In genomic region chr5:5693541-5693955, GRCm38 (mm10) we compare ENCODE assay signal across 8 mouse cellular contexts. TPM values are rescaled to one million over a fixed set of nuclear protein-coding genes. Genes with fewer than 3 reads are reported as not detected.
DNase-seq lines count a peak whose midpoint lies in the region; ATAC-seq and TF ChIP-seq lines count a peak whose summit lies in the region.

No protein-coding gene starts in this region.

- H3K36me3 ChIP-seq in heart, embryonic 13.5 days, result no peaks in the 10 kb centered on the region
- no peaks in the 10 kb centered on the region for H3K36me3 ChIP-seq in embryonic facial prominence, embryonic 15.5 days
- H3K36me3 ChIP-seq in limb, embryonic 11.5 days (ENCODE audit: control insufficient read depth, insufficient read depth, low read length), result no peaks in the 10 kb centered on the region

- intact Hi-C loops in heart, postnatal 36 days (cut with DNase I), result no loop called here
- intact Hi-C loops in gastrocnemius, postnatal 14 days (cut with DNase I; ENCODE audit: low total_unique reads), result no loop called here

- no peaks in the 10 kb centered on the region for H3K9me3 ChIP-seq in heart, embryonic 13.5 days
- H3K9me3 ChIP-seq in embryonic facial prominence, embryonic 15.5 days (replicated peaks), result no peaks in the 10 kb centered on the region
- H3K9me3 ChIP-seq in limb, embryonic 11.5 days (ENCODE audit: control insufficient read depth, low read length), result peaks cover 4% of the 10 kb centered on the region; the same call in 1 of the 2 replicates

- in situ Hi-C loops in Patski (cut with MboI; ENCODE audit: low pct_unique_long_range_greater_than_20kb), result loop anchor here (5.0 kb wide), 1 partner anchor 181 kb away; the partner anchor contains the start of gene Cldn12

- no peak for TF ChIP-seq POLR2A in olfactory bulb, adult 2 months (IDR thresholded peaks at IDR 0.05; ENCODE audit: insufficient read depth, low read depth, low read length)

- no peak overlapping the region; the same call in 1 of the 2 replicates for H3K27ac ChIP-seq in heart, embryonic 13.5 days (replicated peaks)
- peak overlapping the region; percentile 58 for H3K27ac ChIP-seq in embryonic facial prominence, embryonic 15.5 days (replicated peaks)
- H3K27ac ChIP-seq in limb, embryonic 11.5 days (replicated peaks; ENCODE audit: low read depth, low read length), result no peak overlapping the region
- peak overlapping the region; percentile 43 for H3K27ac ChIP-seq in olfactory bulb, adult 2 months (ENCODE audit: insufficient read depth, low read depth, low read length)

- no peak for DNase-seq in heart, postnatal 36 days
- no peak for DNase-seq in Patski (ENCODE audit: low read depth, low spot score)
- DNase-seq in limb, embryonic 11.5 days (ENCODE audit: low spot score), result peak; percentile 66
- DNase-seq in layer of hippocampus, postnatal 14 days (ENCODE audit: low spot score in 2 of 2), result no peak
- no peak for DNase-seq in gastrocnemius, postnatal 14 days

- POLR2A ChIA-PET in Patski (lab: Charles Lee), result interaction anchor here (0.7 to 4.0 kb wide), 5 partner anchors 11 to 56 kb away, joined by 3 to 22 read pairs (median 3); partner anchors contain the start of gene Steap1

- 0 out of 2 replicates have a peak, but pooled peaks have one; percentile 23 for ATAC-seq in heart, embryonic 13.5 days (ENCODE audit: extremely low read depth, insufficient number of reproducible peaks, low FRiP score, low TSS enrichment)
- ATAC-seq in Patski, result peak; percentile 14
- peak; percentile 55 for ATAC-seq in embryonic facial prominence, embryonic 15.5 days (ENCODE audit: insufficient number of reproducible peaks, low FRiP score, low TSS enrichment, low read depth)
- peak; percentile 67 for ATAC-seq in limb, embryonic 11.5 days (ENCODE audit: insufficient number of reproducible peaks, low FRiP score, low TSS enrichment, low read depth)

- peaks cover 7% of the 10 kb centered on the region for H3K4me1 ChIP-seq in heart, embryonic 13.5 days
- no peaks in the 10 kb centered on the region for H3K4me1 ChIP-seq in embryonic facial prominence, embryonic 15.5 days
- H3K4me1 ChIP-seq in limb, embryonic 11.5 days (ENCODE audit: control insufficient read depth, insufficient read depth, low read length), result no peaks in the 10 kb centered on the region
- H3K4me1 ChIP-seq in olfactory bulb, adult 2 months (ENCODE audit: control insufficient read depth, insufficient read depth, low read length), result peaks cover 4% of the 10 kb centered on the region; the same call in 1 of the 2 replicates

- peak overlapping the region; percentile 86 for H3K4me2 ChIP-seq in heart, embryonic 13.5 days
- H3K4me2 ChIP-seq in embryonic facial prominence, embryonic 15.5 days (replicated peaks), result peak overlapping the region; percentile 82
- H3K4me2 ChIP-seq in limb, embryonic 11.5 days (ENCODE audit: low read depth, severe bottlenecking), result peak overlapping the region; percentile 78

- H3K9ac ChIP-seq in heart, embryonic 13.5 days, result peak overlapping the region; percentile 90
- peak overlapping the region; percentile 66 for H3K9ac ChIP-seq in embryonic facial prominence, embryonic 15.5 days
- peak overlapping the region; percentile 89 for H3K9ac ChIP-seq in limb, embryonic 11.5 days (ENCODE audit: low read length)

- H3K27me3 ChIP-seq in heart, embryonic 13.5 days (replicated peaks), result no peaks in the 10 kb centered on the region; the same call in 1 of the 2 replicates
- H3K27me3 ChIP-seq in Patski, result no peaks in the 10 kb centered on the region
- H3K27me3 ChIP-seq in embryonic facial prominence, embryonic 15.5 days, result no peaks in the 10 kb centered on the region
- H3K27me3 ChIP-seq in limb, embryonic 11.5 days (ENCODE audit: control insufficient read depth, insufficient read depth, low read length), result no peaks in the 10 kb centered on the region

- TF ChIP-seq CTCF in Patski (IDR thresholded peaks at IDR 0.05), result no peak
- no peak for TF ChIP-seq CTCF in olfactory bulb, adult 2 months (IDR thresholded peaks at IDR 0.05; ENCODE audit: insufficient read depth, low read depth, low read length)

- 1% methylated on average over 29 of the region's 29 CpGs for WGBS in heart, embryonic 13.5 days
- 1% methylated on average over 29 of the region's 29 CpGs for WGBS in embryonic facial prominence, embryonic 15.5 days
- WGBS in limb, embryonic 11.5 days, result 0% methylated on average over 26 of the region's 29 CpGs
- under 1% methylated on average over 29 of the region's 29 CpGs for WGBS in olfactory bulb, adult 2 months

- CTCF ChIA-PET in Patski (lab: Charles Lee), result interaction anchor here (0.8 to 11.2 kb wide), 5 partner anchors 13 to 56 kb away, joined by 3 to 65 read pairs (median 4); partner anchors contain the start of gene Steap1

- H3K4me3 ChIP-seq in heart, embryonic 13.5 days, result peak overlapping the region; percentile 85
- peak overlapping the region; percentile 75 for H3K4me3 ChIP-seq in embryonic facial prominence, embryonic 15.5 days (replicated peaks)
- H3K4me3 ChIP-seq in limb, embryonic 11.5 days (ENCODE audit: low read depth, low read length), result peak overlapping the region; percentile 48
- H3K4me3 ChIP-seq in olfactory bulb, adult 2 months (ENCODE audit: insufficient read depth, low read depth, low read length), result peak overlapping the region; percentile 93

RNA-seq across cellular contexts. Expression of gene Steap2, which starts 0.8 kb away (rescaled TPM):
- polyA plus RNA-seq in heart, embryonic 13.5 days (2015; fragmentation: Nextera tagmentation; extraction: Ambion mirVana), result 2.8 and 2.9 TPM in 2 replicates
- total RNA-seq in heart, postnatal 36 days (2021), result under 1 TPM; 0.60 to 0.72 TPM
- polyA plus RNA-seq in Patski (2021), result 187 TPM
- 5.2 and 6.2 TPM in 2 replicates for polyA plus RNA-seq in embryonic facial prominence, embryonic 15.5 days (2015; fragmentation: Nextera tagmentation; extraction: Ambion mirVana)
- 7.1 and 8.4 TPM in 2 replicates for polyA plus RNA-seq in limb, embryonic 11.5 days (2014; fragmentation: Nextera tagmentation; extraction: Ambion mirVana)
- not detected in 2 replicates for polyA plus RNA-seq in olfactory bulb, adult 2 months (2012; ENCODE audit: insufficient read depth, insufficient read length, low replicate concordance, missing spikeins)
- total RNA-seq in layer of hippocampus, postnatal 14 days (2021), result 10 to 100 TPM in 1 of 2 experiments, 1 to 10 TPM in 1; 8.2 to 12.2 TPM
- total RNA-seq in gastrocnemius, postnatal 14 days (2021), result under 1 TPM; 0.74 to 0.91 TPM

RNA-seq across cellular contexts. Expression of gene Cfap69, which starts 29.5 kb away (rescaled TPM):
- 0.78 and 1.4 TPM in 2 replicates for polyA plus RNA-seq in heart, embryonic 13.5 days (2015; fragmentation: Nextera tagmentation; extraction: Ambion mirVana)
- under 1 TPM; 0.28 to 0.73 TPM for total RNA-seq in heart, postnatal 36 days (2021)
- polyA plus RNA-seq in Patski (2021), result 31.9 TPM
- 6.2 and 7.3 TPM in 2 replicates for polyA plus RNA-seq in embryonic facial prominence, embryonic 15.5 days (2015; fragmentation: Nextera tagmentation; extraction: Ambion mirVana)
- polyA plus RNA-seq in limb, embryonic 11.5 days (2014; fragmentation: Nextera tagmentation; extraction: Ambion mirVana), result 2.5 and 3.6 TPM in 2 replicates
- polyA plus RNA-seq in olfactory bulb, adult 2 months (2012; ENCODE audit: insufficient read depth, insufficient read length, low replicate concordance, missing spikeins), result not detected in 2 replicates
- 10 to 100 TPM; 13.3 to 15.0 TPM for total RNA-seq in layer of hippocampus, postnatal 14 days (2021)
- total RNA-seq in gastrocnemius, postnatal 14 days (2021), result under 1 TPM; 0.25 to 0.40 TPM

RNA-seq across cellular contexts. Expression of gene Steap1, which starts 55.6 kb away (rescaled TPM):
- 2.4 and 2.5 TPM in 2 replicates for polyA plus RNA-seq in heart, embryonic 13.5 days (2015; fragmentation: Nextera tagmentation; extraction: Ambion mirVana)
- total RNA-seq in heart, postnatal 36 days (2021), result under 1 TPM in 1 of 2 experiments, not detected in 1; 0.22 TPM
- polyA plus RNA-seq in Patski (2021), result 199 TPM
- 6.2 and 6.7 TPM in 2 replicates for polyA plus RNA-seq in embryonic facial prominence, embryonic 15.5 days (2015; fragmentation: Nextera tagmentation; extraction: Ambion mirVana)
- 3.5 and 4.8 TPM in 2 replicates for polyA plus RNA-seq in limb, embryonic 11.5 days (2014; fragmentation: Nextera tagmentation; extraction: Ambion mirVana)
- not detected in 2 replicates for polyA plus RNA-seq in olfactory bulb, adult 2 months (2012; ENCODE audit: insufficient read depth, insufficient read length, low replicate concordance, missing spikeins)
- total RNA-seq in layer of hippocampus, postnatal 14 days (2021), result 1 to 10 TPM; 1.1 to 2.7 TPM
- under 1 TPM; 0.29 to 0.31 TPM for total RNA-seq in gastrocnemius, postnatal 14 days (2021)

Comparison
In these comparisons a context has a peak if more than half of its experiments do, and no peak if none do; other contexts are left out.
1. ATAC-seq: peak in every context shown above with its lines; median percentile 67 in limb, embryonic 11.5 days; 55 in embryonic facial prominence, embryonic 15.5 days; 23 in heart, embryonic 13.5 days; 14 in Patski.
2. H3K27ac ChIP-seq: peak in embryonic facial prominence, embryonic 15.5 days (single experiment) and olfactory bulb, adult 2 months (single experiment); none in heart, embryonic 13.5 days (single experiment) and limb, embryonic 11.5 days (single experiment).
3. RNA of gene Steap2, which starts 0.8 kb away (polyA plus RNA-seq): 187 TPM in Patski (single experiment); 7.1 to 8.4 TPM in limb, embryonic 11.5 days, 5.2 to 6.2 TPM in embryonic facial prominence, embryonic 15.5 days, 2.8 to 2.9 TPM in heart, embryonic 13.5 days and not detected in olfactory bulb, adult 2 months; every median in the first group is over 10 times any median in the second.
4. RNA of gene Steap1, which starts 55.6 kb away (polyA plus RNA-seq): 199 TPM in Patski (single experiment); 6.2 to 6.7 TPM in embryonic facial prominence, embryonic 15.5 days, 3.5 to 4.8 TPM in limb, embryonic 11.5 days, 2.4 to 2.5 TPM in heart, embryonic 13.5 days and not detected in olfactory bulb, adult 2 months; every median in the first group is over 10 times any median in the second.
5. Peak in every context shown above with its lines, with median percentiles within 50 percentile points of each other: H3K4me2 ChIP-seq, H3K4me3 ChIP-seq and H3K9ac ChIP-seq.